Mouse (Mus musculus) cerebellum, adult 2 months (tissue): ENCODE measurements around the gene Slc25a12. TPM values are rescaled to one million over a fixed set of nuclear protein-coding genes. Genes with fewer than 3 reads are reported as not detected.

Experiments
- DNase-seq, 2 experiments: peaks; one replicate each; pipeline ENCODE4 v3.0.0; 2021
- H3K27ac ChIP-seq: fragments of 200-500 bp; 2 replicates; pipeline ENCODE4 v1.5.1; 2012; ENCODE audit warnings: low read length, control low read depth, inconsistent platforms; ENCODE audit not compliant: insufficient read depth
- H3K27me3 ChIP-seq: fragments of 200-500 bp; 2 replicates; pipeline ENCODE4 v1.6.1; 2012; ENCODE audit warnings: inconsistent platforms, mild to moderate bottlenecking, low read length, moderate library complexity; ENCODE audit not compliant: control insufficient read depth, insufficient read depth
- H3K4me1 ChIP-seq: fragments of 200-500 bp; 2 replicates; pipeline ENCODE4 v1.6.1; 2011; ENCODE audit warnings: low read length; ENCODE audit not compliant: control insufficient read depth, insufficient read depth
- H3K4me3 ChIP-seq: fragments of 200-500 bp; replicated peaks from 2 replicates; pipeline ENCODE3; 2011; ENCODE audit warnings: mild to moderate bottlenecking, low read depth, low read length, control low read depth; ENCODE audit not compliant: insufficient read depth
- CTCF ChIP-seq: fragments of 200-500 bp; IDR thresholded peaks from 2 replicates; pipeline ENCODE4 v1.5.1; 2011; ENCODE audit warnings: low read depth, mild to moderate bottlenecking, control low read depth, low read length, moderate library complexity, borderline replicate concordance; ENCODE audit not compliant: insufficient read depth
- POLR2A ChIP-seq: fragments of 200-500 bp; IDR thresholded peaks from 2 replicates; pipeline ENCODE4 v1.6.1; 2011; ENCODE audit warnings: low read length, control low read depth, borderline replicate concordance; ENCODE audit not compliant: insufficient read depth
- WGBS: fragments of 180-500 bp; shearing (Covaris S2); methylation state at CpG from one replicate; pipeline ENCODE4 v1.1.7; 2018; 5-methylcytosine and 5-hydroxymethylcytosine counted together
- polyA plus RNA-seq: library from polyadenylated mRNA; depleted of rRNA; stranded (reverse); fragments of >200 nt; gene quantifications from 2 replicates; pipeline ENCODE4 v1.2.3, GENCODE M21; 2012

Gene Slc25a12
- polyA plus RNA-seq, 1 experiment: 139 TPM

DNA sequence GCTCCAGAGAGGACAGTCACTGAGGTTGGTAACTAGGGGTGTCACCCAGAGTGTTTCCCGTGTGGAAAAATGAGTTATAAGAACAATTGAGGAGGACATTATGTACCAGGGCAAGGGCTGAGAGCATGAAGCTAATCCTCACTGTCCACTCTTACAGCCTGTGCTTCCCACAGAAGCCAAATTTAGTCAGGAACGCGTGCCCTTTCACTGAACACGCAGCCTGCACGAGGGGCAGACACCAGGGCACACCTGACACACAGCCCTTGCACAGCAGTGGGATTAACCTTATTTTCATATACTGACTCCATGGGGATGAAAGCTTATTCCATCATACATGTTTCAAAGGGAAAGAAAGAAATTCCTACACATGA lies 13.5 kb downstream of the Slc25a12 start:
- no peaks in the 10 kb centered on the region for H3K27me3 ChIP-seq
- peaks cover 12% of the 10 kb centered on the region; the same call in 1 of the 2 replicates for H3K4me1 ChIP-seq
- whole genome bisulfite sequencing: 44% methylated on average over 5 of the region's 5 CpGs
- no peak overlapping the region for H3K4me3 ChIP-seq
- H3K27ac ChIP-seq: no peak overlapping the region
- TF ChIP-seq CTCF (no peak), POLR2A (no peak)
- DNase-seq: no peak

DNA sequence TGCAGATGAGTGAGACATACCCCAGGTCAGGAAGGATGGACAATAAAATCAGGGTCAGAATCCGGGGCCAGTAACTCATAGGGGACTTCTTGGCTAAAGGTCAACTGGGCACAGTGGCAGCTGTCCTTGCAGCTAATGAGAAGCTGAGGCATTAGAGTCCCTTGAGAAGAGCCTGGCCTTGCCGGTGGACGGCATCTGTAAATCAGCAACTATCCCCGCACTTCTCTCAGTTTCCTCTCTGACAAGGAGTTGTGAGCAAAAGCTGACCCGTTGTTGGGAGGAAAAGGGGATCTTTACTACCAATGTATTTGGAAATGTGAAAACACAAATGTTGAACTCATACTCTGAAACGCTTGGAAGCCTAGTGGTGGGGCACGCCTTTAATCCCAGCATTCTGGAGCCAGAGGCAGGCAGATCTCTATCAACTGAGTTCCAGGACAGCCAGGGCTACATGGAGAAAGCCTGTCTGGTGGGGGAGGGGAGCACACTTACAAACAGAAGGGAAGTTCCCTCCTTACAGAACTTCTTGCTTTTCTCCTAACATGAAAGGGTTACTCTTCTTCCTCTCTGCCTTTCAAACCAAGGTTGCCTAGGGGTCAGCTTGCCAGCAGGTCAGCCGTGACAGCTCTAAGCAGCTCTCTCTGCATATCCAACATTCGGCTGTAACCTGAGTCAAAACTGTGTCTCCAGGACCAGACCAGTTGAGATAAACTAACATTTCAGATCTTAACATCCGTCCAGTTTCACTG lies 14.1 kb downstream of the Slc25a12 start:
- WGBS: 49% methylated on average over 10 of the region's 10 CpGs

GRCm38 (mm10) chr2:71351727-71351987 lies 15.9 kb downstream of the Slc25a12 start:
- no peak for DNase-seq
- Histone ChIP-seq H3K4me3 (no peak overlapping the region), H3K4me1 (peaks cover 15% of the 10 kb centered on the region), H3K27ac (no peak overlapping the region), H3K27me3 (no peaks in the 10 kb centered on the region)
- 79% methylated on average over 3 of the region's 3 CpGs for whole genome bisulfite sequencing
- TF ChIP-seq POLR2A (no peak), CTCF (no peak)

More for the DNA sequence above, 14.1 kb downstream of the Slc25a12 start:
- Histone ChIP-seq H3K4me1 (peaks cover 12% of the 10 kb centered on the region; the same call in 1 of the 2 replicates), H3K27me3 (no peaks in the 10 kb centered on the region), H3K27ac (no peak overlapping the region), H3K4me3 (no peak overlapping the region)
- no peak for DNase-seq
- TF ChIP-seq CTCF: no peak
- TF ChIP-seq POLR2A: no peak

- H3K4me1 ChIP-seq: peaks cover 14% of the 10 kb centered on the region
- no peaks in the 10 kb centered on the region for H3K27me3 ChIP-seq
- TF ChIP-seq POLR2A: no peak
- no peak for TF ChIP-seq CTCF
- 87% methylated on average over 11 of the region's 11 CpGs for WGBS
- DNase-seq: no peak
- H3K27ac ChIP-seq: no peak overlapping the region
- H3K4me3 ChIP-seq: no peak overlapping the region
Measured at GRCm38 (mm10) chr2:71350904-71351726, 16.4 kb downstream of the Slc25a12 start.

DNA sequence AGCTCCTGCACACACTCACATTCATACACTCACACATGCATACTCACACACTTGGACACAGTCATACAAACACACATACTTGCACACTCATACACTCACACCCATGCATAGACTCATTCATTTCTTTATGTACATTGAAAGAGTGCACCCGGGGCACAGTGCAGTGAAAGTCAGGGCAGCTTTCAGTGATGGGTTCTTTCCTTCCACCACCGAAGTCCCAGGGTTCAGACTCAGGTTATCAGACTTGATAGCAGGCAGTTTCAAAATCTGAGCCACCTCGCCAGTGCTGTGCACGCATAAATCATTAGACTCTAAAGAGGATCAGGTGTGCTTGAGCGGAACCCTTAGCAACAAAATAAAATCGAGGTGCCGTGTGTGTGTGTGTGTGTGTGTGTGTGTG lies 17.4 kb downstream of the Slc25a12 start:
- no peaks in the 10 kb centered on the region for H3K27me3 ChIP-seq
- no peak overlapping the region for H3K4me3 ChIP-seq
- TF ChIP-seq CTCF: no peak
- no peak for TF ChIP-seq POLR2A
- 83% methylated on average over 7 of the region's 7 CpGs for WGBS
- no peak for DNase-seq
- H3K4me1 ChIP-seq: peaks cover 14% of the 10 kb centered on the region
- H3K27ac ChIP-seq: no peak overlapping the region

DNA sequence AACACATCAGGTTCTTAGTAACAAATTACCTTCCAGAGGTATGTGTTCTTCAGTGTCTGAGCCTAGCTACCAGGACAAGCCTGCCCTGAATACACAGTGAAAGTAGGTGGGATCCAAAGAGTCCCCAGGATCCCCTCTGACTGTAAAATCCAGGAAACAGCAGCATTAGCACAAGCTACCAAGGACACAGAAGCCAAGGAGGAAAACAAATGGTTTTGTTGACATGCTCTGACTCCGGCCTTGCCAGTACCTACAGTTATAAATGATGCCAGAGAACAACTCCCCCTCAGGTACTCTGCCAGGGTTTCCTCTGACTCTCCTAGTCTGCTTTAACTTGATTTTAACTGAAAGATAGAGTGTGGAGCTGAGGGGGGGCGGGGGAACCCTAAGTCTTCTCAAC lies 18.0 kb downstream of the Slc25a12 start:
- Histone ChIP-seq H3K27me3 (no peaks in the 10 kb centered on the region), H3K27ac (no peak overlapping the region), H3K4me3 (no peak overlapping the region), H3K4me1 (peaks cover 14% of the 10 kb centered on the region)
- WGBS: 55% methylated on average over 2 of the region's 2 CpGs
- DNase-seq: no peak
- TF ChIP-seq CTCF: no peak
- TF ChIP-seq POLR2A: no peak

GRCm38 (mm10) chr2:71347732-71348490 lies 19.6 kb downstream of the Slc25a12 start:
- Histone ChIP-seq H3K27ac (no peak overlapping the region), H3K4me3 (no peak overlapping the region), H3K27me3 (no peaks in the 10 kb centered on the region), H3K4me1 (peaks cover 6% of the 10 kb centered on the region)
- no peak for DNase-seq
- WGBS: 85% methylated on average over 20 of the region's 20 CpGs
- TF ChIP-seq CTCF (no peak), POLR2A (no peak)
